Comparison of ENCODE assay signal across 9 mouse cellular contexts in the genomic region with DNA sequence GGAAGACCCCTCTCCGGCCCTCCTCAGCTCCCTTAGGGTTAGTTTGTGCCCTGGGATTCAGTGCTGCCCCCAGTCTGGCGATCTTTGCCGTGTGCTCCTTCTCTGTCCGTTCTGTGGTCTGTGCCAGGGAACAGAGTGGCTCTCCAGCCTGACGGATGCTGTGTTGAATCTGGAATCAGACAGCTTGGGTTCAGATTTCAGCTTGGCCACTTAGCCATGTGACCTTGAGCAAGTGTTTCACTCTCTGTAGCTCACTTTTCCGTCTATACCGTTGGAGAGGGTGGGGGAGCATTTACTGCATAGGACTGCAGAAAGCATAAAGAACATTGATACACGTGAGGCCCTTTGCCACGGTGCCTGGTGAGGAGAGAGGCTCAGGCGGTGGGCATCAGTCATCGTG. TPM values are rescaled to one million over a fixed set of nuclear protein-coding genes. Genes with fewer than 3 reads are reported as not detected.
DNase-seq lines count a peak whose midpoint lies in the region; ATAC-seq lines count a peak whose summit lies in the region.
"Had no signal": no experiment of that assay in that cellular context is flagged by ENCODE, and none has a peak within 500 bp of the region (broad histone marks: within the 10 kb centered on the region; RNA-seq: fewer than 3 reads in every experiment).

No protein-coding gene starts in this region.

- no peaks in the 10 kb centered on the region for H3K9me3 ChIP-seq in hindbrain, embryonic 10.5 days
- no peaks in the 10 kb centered on the region for H3K9me3 ChIP-seq in hindbrain, embryonic 11.5 days (ENCODE audit: control insufficient read depth, low read length)
- H3K9me3 ChIP-seq in embryonic facial prominence, embryonic 12.5 days, result no peaks in the 10 kb centered on the region
- no peaks in the 10 kb centered on the region for H3K9me3 ChIP-seq in midbrain, embryonic 16.5 days (replicated peaks; ENCODE audit: control insufficient read depth, low read length, poor library complexity, severe bottlenecking)
- H3K9me3 ChIP-seq: liver, embryonic 15.5 days had no signal

- H3K4me1 ChIP-seq in hindbrain, embryonic 10.5 days (replicated peaks), result peaks cover 86% of the 10 kb centered on the region
- peaks cover 13% of the 10 kb centered on the region for H3K4me1 ChIP-seq in hindbrain, embryonic 11.5 days (replicated peaks; ENCODE audit: control insufficient read depth, insufficient read depth, low read length)
- H3K4me1 ChIP-seq in embryonic facial prominence, embryonic 12.5 days, result peaks cover 63% of the 10 kb centered on the region
- peaks cover 45% of the 10 kb centered on the region for H3K4me1 ChIP-seq in midbrain, embryonic 16.5 days (ENCODE audit: control insufficient read depth, insufficient read depth, low read length)

- peaks cover 12% of the 10 kb centered on the region for H3K27me3 ChIP-seq in hindbrain, embryonic 10.5 days (ENCODE audit: insufficient read depth, poor library complexity, severe bottlenecking)
- H3K27me3 ChIP-seq in hindbrain, embryonic 11.5 days (ENCODE audit: control insufficient read depth, insufficient read depth, low read length), result no peaks in the 10 kb centered on the region
- no peaks in the 10 kb centered on the region for H3K27me3 ChIP-seq in embryonic facial prominence, embryonic 12.5 days
- H3K27me3 ChIP-seq in midbrain, embryonic 16.5 days (ENCODE audit: control insufficient read depth, insufficient read depth, low read depth, low read length), result no peaks in the 10 kb centered on the region

- DNase-seq in hindbrain, embryonic 10.5 days (ENCODE audit: low spot score), result no peak
- DNase-seq in hindbrain, embryonic 11.5 days (ENCODE audit: low spot score), result no peak
- DNase-seq in heart, postnatal 25 days (ENCODE audit: low spot score), result peak; percentile 42
- no peak for DNase-seq in urinary bladder, postnatal 36 days (ENCODE audit: low spot score in 2 of 2)
- no peak for DNase-seq in thymus, postnatal 0 days (ENCODE audit: low spot score)

- H3K4me3 ChIP-seq in hindbrain, embryonic 10.5 days, result no peak overlapping the region
- H3K4me3 ChIP-seq in hindbrain, embryonic 11.5 days (ENCODE audit: low read depth, low read length), result no peak overlapping the region
- H3K4me3 ChIP-seq in embryonic facial prominence, embryonic 12.5 days, result no peak overlapping the region
- no peak overlapping the region for H3K4me3 ChIP-seq in midbrain, embryonic 16.5 days (ENCODE audit: low read depth, low read length)
- H3K4me3 ChIP-seq: liver, embryonic 15.5 days had no signal

- intact Hi-C loops in heart, postnatal 25 days (cut with DNase I), result no loop called here

- H3K27ac ChIP-seq in hindbrain, embryonic 10.5 days, result peak overlapping the region; percentile 70
- no peak overlapping the region for H3K27ac ChIP-seq in hindbrain, embryonic 11.5 days (ENCODE audit: low read depth, low read length)
- H3K27ac ChIP-seq in embryonic facial prominence, embryonic 12.5 days, result peak overlapping the region; percentile 26; the same call in 1 of the 2 replicates
- H3K27ac ChIP-seq in midbrain, embryonic 16.5 days (ENCODE audit: low read length), result peak overlapping the region; percentile 53
- H3K27ac ChIP-seq: liver, embryonic 15.5 days had no signal

- peaks cover 5% of the 10 kb centered on the region; the same call in 1 of the 2 replicates for H3K36me3 ChIP-seq in hindbrain, embryonic 10.5 days
- H3K36me3 ChIP-seq in hindbrain, embryonic 11.5 days (ENCODE audit: control insufficient read depth, insufficient read depth, low read length), result no peaks in the 10 kb centered on the region
- H3K36me3 ChIP-seq in embryonic facial prominence, embryonic 12.5 days, result no peaks in the 10 kb centered on the region
- H3K36me3 ChIP-seq in midbrain, embryonic 16.5 days (ENCODE audit: control insufficient read depth, insufficient read depth, low read length), result no peaks in the 10 kb centered on the region
- H3K36me3 ChIP-seq: liver, embryonic 15.5 days had no signal

- H3K9ac ChIP-seq in hindbrain, embryonic 11.5 days (ENCODE audit: low read depth, low read length), result no peak overlapping the region
- H3K9ac ChIP-seq in embryonic facial prominence, embryonic 12.5 days, result no peak overlapping the region
- H3K9ac ChIP-seq in midbrain, embryonic 16.5 days (ENCODE audit: low read depth, low read length), result no peak overlapping the region
- H3K9ac ChIP-seq: liver, embryonic 15.5 days had no signal

- 72% methylated on average over 11 of the region's 11 CpGs for WGBS in hindbrain, embryonic 10.5 days
- WGBS in hindbrain, embryonic 11.5 days, result 72% methylated on average over 11 of the region's 11 CpGs
- 50% methylated on average over 11 of the region's 11 CpGs for WGBS in embryonic facial prominence, embryonic 12.5 days
- 72% methylated on average over 11 of the region's 11 CpGs for WGBS in midbrain, embryonic 16.5 days

- H3K4me2 ChIP-seq in hindbrain, embryonic 11.5 days (replicated peaks; ENCODE audit: low read depth, low read length), result no peak overlapping the region
- no peak overlapping the region for H3K4me2 ChIP-seq in embryonic facial prominence, embryonic 12.5 days (replicated peaks)
- H3K4me2 ChIP-seq in midbrain, embryonic 16.5 days (ENCODE audit: low read length), result no peak overlapping the region
- H3K4me2 ChIP-seq: liver, embryonic 15.5 days had no signal

- ATAC-seq in hindbrain, embryonic 11.5 days (ENCODE audit: low FRiP score), result no peak
- no peak for ATAC-seq in embryonic facial prominence, embryonic 12.5 days (ENCODE audit: insufficient number of reproducible peaks, insufficient read depth, low FRiP score, low TSS enrichment)
- no peak for ATAC-seq in midbrain, embryonic 16.5 days
- ATAC-seq in erythroblast, adult 5-6 weeks (replicated peaks; ENCODE audit: low FRiP score, poor library complexity, severe bottlenecking), result no peak

RNA-seq across cellular contexts. Expression of a gene that starts 44.8 kb away (rescaled TPM):
- 72.2 and 74.1 TPM in 2 replicates for polyA plus RNA-seq in hindbrain, embryonic 10.5 days (2016; fragmentation: Nextera tagmentation; extraction: Ambion mirVana)
- polyA plus RNA-seq in hindbrain, embryonic 11.5 days (2014; fragmentation: Nextera tagmentation; extraction: Ambion mirVana), result 83.2 and 84.5 TPM in 2 replicates
- polyA plus RNA-seq in embryonic facial prominence, embryonic 12.5 days (2016; fragmentation: Nextera tagmentation; extraction: Ambion mirVana), result 63.2 and 65.3 TPM in 2 replicates
- 100 to 1,000 TPM; 301 to 306 TPM for total RNA-seq in heart, postnatal 25 days (2021)
- polyA plus RNA-seq in midbrain, embryonic 16.5 days (2015; fragmentation: Nextera tagmentation; extraction: Ambion mirVana), result 65.4 and 66.9 TPM in 2 replicates
- 16.9 and 19.2 TPM in 2 replicates for total RNA-seq in erythroblast, adult 5-6 weeks (2015; ENCODE audit: low replicate concordance)
- total RNA-seq in erythroblast, adult 5-6 weeks (2017; ENCODE audit: low replicate concordance), result 10.1 and 51.3 TPM in 2 replicates
- polyA plus RNA-seq in thymus, postnatal 0 days (2015; fragmentation: Nextera tagmentation; extraction: Ambion mirVana), result 90.0 and 95.0 TPM in 2 replicates
